Mouse (Mus musculus) heart, embryonic 13.5 days (tissue): ENCODE data around the gene Gm11034. TPM values are rescaled to one million over a fixed set of nuclear protein-coding genes. Genes with fewer than 3 reads are reported as not detected.

Source experiments
- ATAC-seq: fragments of 200-750 bp; cut with Nextera tagmentation; 2 replicates; pipeline ENCODE4 v1.8.0; 2017; ENCODE audit warnings: moderate TSS enrichment; ENCODE audit not compliant: insufficient number of reproducible peaks, low FRiP score, low TSS enrichment; ENCODE audit errors: extremely low read depth
- H3K27ac ChIP-seq: fragments of 300-500 bp; sonication (generic); replicated peaks from 2 replicates; pipeline ENCODE4 v1.5.1; 2015; ENCODE audit warnings: moderate library complexity, mild to moderate bottlenecking, inconsistent platforms
- H3K27me3 ChIP-seq: fragments of 300-500 bp; sonication (generic); replicated peaks from 2 replicates; pipeline ENCODE4 v1.6.1; 2015; ENCODE audit warnings: mild to moderate bottlenecking, inconsistent platforms
- H3K36me3 ChIP-seq: fragments of 300-500 bp; sonication (generic); 2 replicates; pipeline ENCODE4 v1.6.1; 2015; ENCODE audit warnings: mild to moderate bottlenecking, inconsistent platforms
- H3K4me1 ChIP-seq: fragments of 300-500 bp; sonication (generic); 2 replicates; pipeline ENCODE4 v1.6.1; 2015; ENCODE audit warnings: inconsistent platforms
- H3K4me2 ChIP-seq: fragments of 300-500 bp; sonication (generic); 2 replicates; pipeline ENCODE4 v1.6.1; 2015; ENCODE audit warnings: inconsistent platforms, mild to moderate bottlenecking, moderate library complexity
- H3K4me3 ChIP-seq: fragments of 300-500 bp; sonication (generic); 2 replicates; pipeline ENCODE4 v1.5.1; 2015; ENCODE audit warnings: moderate library complexity, mild to moderate bottlenecking, inconsistent platforms
- H3K9ac ChIP-seq: fragments of 300-500 bp; sonication (generic); 2 replicates; pipeline ENCODE4 v1.6.1; 2015; ENCODE audit warnings: inconsistent platforms, mild to moderate bottlenecking, moderate library complexity
- H3K9me3 ChIP-seq: fragments of 300-500 bp; sonication (generic); 2 replicates; pipeline ENCODE4 v1.6.1; 2016; ENCODE audit warnings: inconsistent platforms
- WGBS: fragments of 180-500 bp; shearing (Covaris S2); methylation state at CpG from one replicate; pipeline ENCODE4 v1.1.7; 2015; ENCODE audit warnings: mixed read lengths; 5-methylcytosine and 5-hydroxymethylcytosine counted together
- polyA plus RNA-seq: library from polyadenylated mRNA; unstranded; fragments of >200 nt; fragmentation: Nextera tagmentation; extraction: Ambion mirVana; gene quantifications from 2 replicates; pipeline ENCODE4 v1.2.1, GENCODE M21; 2015

The Gm11034 gene
- polyA plus RNA-seq, 1 experiment from 2014 or later: not detected

DNA sequence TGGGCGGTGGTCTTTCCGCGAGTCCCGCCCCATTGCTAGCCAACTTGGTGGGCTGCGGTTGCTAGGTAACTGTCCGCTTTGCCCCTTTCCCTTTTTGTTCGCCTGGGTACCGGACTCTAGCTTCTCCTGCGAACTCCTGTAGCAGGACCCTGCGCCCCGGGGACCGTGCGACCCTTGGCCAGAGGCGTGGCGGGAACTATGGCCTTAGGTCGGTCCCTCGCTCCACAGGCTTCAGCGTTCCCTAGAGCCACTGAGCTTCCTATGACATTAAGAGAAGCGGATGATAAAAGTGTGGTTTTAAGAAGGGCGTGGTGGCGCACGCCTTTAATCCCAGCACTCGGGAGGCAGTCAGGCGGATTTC, 26.9 kb upstream of the Gm11034 start:
- peak overlapping the region; percentile 86 for H3K9ac ChIP-seq
- ATAC-seq: peak; percentile 9; the same call in 1 of the 2 replicates
- H3K4me3 ChIP-seq: peak overlapping the region; percentile 82
- peaks cover 19% of the 10 kb centered on the region for H3K4me1 ChIP-seq
- H3K27ac ChIP-seq: peak overlapping the region; percentile 87
- H3K4me2 ChIP-seq: peak overlapping the region; percentile 85
- WGBS: under 1% methylated on average over 24 of the region's 24 CpGs
- peaks cover 25% of the 10 kb centered on the region for H3K36me3 ChIP-seq
- H3K27me3 ChIP-seq: no peaks in the 10 kb centered on the region
- H3K9me3 ChIP-seq: no peaks in the 10 kb centered on the region

DNA sequence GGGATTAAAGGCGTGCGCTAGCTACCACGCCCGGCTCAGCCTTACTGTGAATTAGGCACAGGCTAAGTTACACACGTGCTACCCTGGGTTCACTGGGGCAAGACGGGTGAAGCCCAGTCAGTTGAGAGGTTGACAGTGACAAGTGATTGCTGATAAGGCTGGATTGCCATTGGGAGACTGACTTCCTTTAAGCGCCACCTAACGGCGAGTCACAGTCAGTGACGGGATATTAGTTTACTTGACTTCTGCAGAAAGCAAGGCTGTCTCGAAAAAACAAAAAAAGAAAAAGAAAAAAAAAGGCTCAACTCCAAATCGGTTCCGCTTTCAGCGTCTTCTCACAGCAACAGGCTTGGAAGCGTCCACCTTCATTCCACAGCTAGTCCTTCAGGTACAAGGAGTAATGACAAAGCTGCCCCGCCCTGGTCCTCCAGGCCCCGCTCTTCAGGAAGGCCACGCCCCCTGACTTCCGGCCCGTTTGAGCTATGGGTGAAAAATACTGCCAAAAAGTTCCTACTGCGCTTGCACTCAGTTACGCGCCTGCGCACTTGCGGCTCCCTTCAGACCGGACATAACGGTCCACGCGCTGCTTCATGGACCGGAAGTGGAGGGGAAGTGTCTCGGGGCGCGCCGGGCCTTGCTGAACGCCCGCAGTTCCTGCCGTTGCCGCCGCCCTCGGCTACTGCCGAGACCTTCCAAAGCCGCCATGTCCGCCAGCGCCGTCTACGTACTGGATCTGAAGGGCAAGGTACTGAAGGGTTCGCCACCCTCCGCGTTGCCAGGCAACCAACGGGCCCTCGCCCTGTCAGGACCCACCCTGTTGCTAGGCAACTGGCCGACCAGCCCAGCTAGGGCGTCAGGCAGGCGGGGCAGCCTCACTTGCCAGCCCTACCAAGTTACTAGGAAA, 26.3 kb upstream of the Gm11034 start, which contains the start of gene Ap1m1:
Gene Ap1m1 (plus strand): TSS at position 520 of the 904 bp plus-strand sequence.
- under 1% methylated on average over 54 of the region's 54 CpGs for WGBS
- peak; percentile 93 for ATAC-seq
- no peaks in the 10 kb centered on the region for H3K9me3 ChIP-seq

DNA sequence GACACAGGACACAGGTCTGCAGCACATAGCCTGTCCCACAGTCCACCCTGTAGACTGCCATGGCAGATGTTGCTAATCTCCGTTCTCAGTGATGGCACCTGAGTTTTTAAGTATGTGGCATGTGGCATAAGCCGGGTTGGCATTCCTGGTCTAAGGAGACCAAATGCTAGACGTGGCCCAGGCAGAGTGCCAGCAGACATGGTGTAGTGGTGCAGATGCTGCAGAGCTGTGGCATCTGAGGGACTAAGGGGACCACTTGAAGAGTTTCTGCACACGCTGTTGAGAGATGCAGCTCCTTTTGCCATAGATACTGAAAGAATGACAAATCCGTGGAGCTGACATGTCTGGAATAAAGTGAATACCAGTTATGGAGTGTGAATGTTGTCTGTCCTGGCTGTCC, 9.2 kb upstream of the Gm11034 start:
- H3K4me1 ChIP-seq: peaks cover 10% of the 10 kb centered on the region
- no peak overlapping the region for H3K4me2 ChIP-seq
- ATAC-seq: no peak
- peaks cover 37% of the 10 kb centered on the region for H3K36me3 ChIP-seq
- 82% methylated on average over 5 of the region's 5 CpGs for WGBS
- no peak overlapping the region for H3K9ac ChIP-seq
- H3K27me3 ChIP-seq: peaks cover 10% of the 10 kb centered on the region
- no peak overlapping the region for H3K27ac ChIP-seq
- no peaks in the 10 kb centered on the region for H3K9me3 ChIP-seq
- H3K4me3 ChIP-seq: no peak overlapping the region

More for the DNA sequence above, 26.3 kb upstream of the Gm11034 start, which contains the start of gene Ap1m1:
- Histone ChIP-seq H3K4me3 (peak within 1 kb of the TSS; percentile 82), H3K4me1 (peaks cover 19% of the 10 kb centered on the region), H3K4me2 (peak within 1 kb of the TSS; percentile 85), H3K9ac (peak within 1 kb of the TSS; percentile 86), H3K27ac (peak within 1 kb of the TSS; percentile 87), H3K27me3 (no peaks in the 10 kb centered on the region), H3K36me3 (peaks cover 19% of the 10 kb centered on the region)

DNA sequence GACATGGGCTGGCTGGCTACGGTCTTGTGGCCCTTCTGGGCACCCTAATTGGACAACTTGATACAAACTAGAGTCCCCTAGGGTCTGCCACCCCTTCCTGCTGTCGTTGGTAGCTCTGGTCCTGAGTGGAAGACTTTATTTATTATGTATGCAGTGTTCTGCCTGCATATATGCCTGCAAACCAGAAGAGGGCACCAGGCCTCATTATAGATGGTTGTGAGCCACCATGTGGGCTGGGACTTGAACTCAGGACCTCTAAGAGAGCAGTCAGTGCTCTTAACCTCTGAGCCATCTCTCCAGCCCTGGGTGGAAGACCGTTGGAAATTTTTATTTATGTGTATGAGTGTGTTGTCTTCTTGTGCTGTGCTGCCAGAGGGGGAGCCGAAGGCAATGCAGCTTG, 7.3 kb upstream of the Gm11034 start:
- ATAC-seq: no peak
- H3K9ac ChIP-seq: peak overlapping the region; percentile 87; the same call in 1 of the 2 replicates
- H3K27ac ChIP-seq: no peak overlapping the region
- peaks cover 23% of the 10 kb centered on the region for H3K27me3 ChIP-seq
- H3K36me3 ChIP-seq: peaks cover 37% of the 10 kb centered on the region
- peak overlapping the region; percentile 65 for H3K4me3 ChIP-seq
- H3K4me1 ChIP-seq: peaks cover 10% of the 10 kb centered on the region
- 83% methylated on average over 4 of the region's 4 CpGs for WGBS
- no peaks in the 10 kb centered on the region for H3K9me3 ChIP-seq
- peak overlapping the region; percentile 83 for H3K4me2 ChIP-seq

DNA sequence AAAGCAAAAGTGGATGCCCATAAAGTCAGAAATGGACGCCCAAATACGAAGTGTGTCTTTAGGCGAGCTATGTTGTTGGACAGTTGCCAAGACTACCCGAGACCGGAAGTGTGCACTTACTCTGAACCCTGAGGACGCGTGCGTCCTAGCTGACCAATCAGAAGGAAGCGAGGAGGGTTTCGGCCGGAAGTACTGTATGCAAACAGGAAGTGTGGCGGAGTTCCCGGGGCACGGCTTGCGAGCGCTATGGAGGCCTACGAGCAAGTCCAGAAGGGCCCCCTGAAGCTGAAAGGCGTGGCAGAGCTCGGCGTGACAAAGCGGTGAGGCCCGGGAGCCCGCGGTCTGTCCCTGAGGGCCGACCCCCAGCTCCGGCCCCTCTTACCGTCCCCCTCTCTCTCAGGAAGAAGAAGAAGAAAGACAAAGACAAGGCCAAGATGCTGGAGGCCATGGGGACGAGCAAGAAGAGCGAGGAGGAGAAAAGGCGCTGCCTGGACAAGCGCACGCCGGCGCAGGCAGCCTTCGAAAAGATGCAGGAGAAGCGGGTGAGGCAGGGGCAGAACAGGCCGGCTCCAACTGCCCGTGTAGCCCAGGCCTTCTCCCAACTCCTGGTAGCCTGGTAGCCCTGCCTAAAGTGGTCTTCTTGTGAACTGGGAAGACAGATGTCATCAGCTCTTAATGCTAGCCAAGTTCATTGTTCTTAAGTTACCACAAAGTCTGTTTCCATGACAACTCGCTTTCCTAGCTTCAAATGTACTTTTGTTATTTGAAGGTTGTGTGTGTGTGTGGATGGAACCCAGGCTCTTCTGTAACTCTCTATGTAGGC, 6.3 kb upstream of the Gm11034 start, which contains the start of gene Fam32a:
Gene Fam32a (plus strand): TSS at position 190 of the 823 bp plus-strand sequence.
- Histone ChIP-seq H3K9ac (peak within 1 kb of the TSS; percentile 87), H3K4me3 (peak within 1 kb of the TSS; percentile 65), H3K4me2 (peak within 1 kb of the TSS; percentile 83), H3K9me3 (no peaks in the 10 kb centered on the region), H3K36me3 (peaks cover 37% of the 10 kb centered on the region), H3K27ac (peak within 1 kb of the TSS; percentile 67), H3K27me3 (peaks cover 32% of the 10 kb centered on the region), H3K4me1 (peaks cover 10% of the 10 kb centered on the region)
- WGBS: 15% methylated on average over 39 of the region's 39 CpGs
- ATAC-seq: peak; percentile 94

DNA sequence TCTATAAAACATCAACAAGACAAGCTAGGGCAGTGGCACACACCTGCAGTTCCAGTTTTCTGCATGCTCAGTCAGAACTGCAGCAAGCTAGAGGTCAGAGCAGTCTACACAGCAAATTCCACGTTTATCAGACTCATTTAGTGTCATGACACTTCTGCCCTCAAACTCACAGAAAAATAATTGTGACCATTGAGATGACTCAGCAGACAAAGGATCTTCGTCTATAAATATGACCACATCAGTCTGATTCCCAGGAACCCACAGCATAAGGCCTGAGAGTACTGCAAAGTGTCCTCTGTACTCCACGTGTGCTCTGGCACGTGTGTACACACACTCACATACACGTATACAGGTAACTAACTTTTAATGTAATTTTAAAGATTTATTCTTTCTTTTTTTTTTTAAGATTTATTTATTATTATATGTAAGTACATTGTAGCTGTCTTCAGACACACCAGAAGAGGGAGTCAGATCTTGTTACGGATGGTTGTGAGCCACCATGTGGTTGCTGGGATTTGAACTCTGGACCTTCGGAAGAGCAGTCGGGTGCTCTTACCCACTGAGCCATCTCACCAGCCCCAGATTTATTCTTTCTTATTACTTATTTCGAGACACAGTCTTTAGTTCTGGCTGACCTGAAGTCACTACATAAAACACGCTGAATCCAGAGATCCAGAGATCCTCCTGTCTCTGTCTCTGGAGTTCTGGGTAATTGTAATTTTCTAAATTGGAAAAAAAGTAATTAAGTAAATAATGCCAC, 5.5 kb upstream of the Gm11034 start:
- Histone ChIP-seq H3K9ac (0 out of 2 replicates have a peak overlapping the region, but pooled peaks have one; percentile 61), H3K9me3 (no peaks in the 10 kb centered on the region), H3K27me3 (peaks cover 40% of the 10 kb centered on the region), H3K4me3 (peak overlapping the region; percentile 65), H3K4me2 (peak overlapping the region; percentile 83), H3K27ac (peak overlapping the region; percentile 67), H3K4me1 (peaks cover 10% of the 10 kb centered on the region), H3K36me3 (peaks cover 33% of the 10 kb centered on the region)
- WGBS: 79% methylated on average over 10 of the region's 10 CpGs
- no peak for ATAC-seq

DNA sequence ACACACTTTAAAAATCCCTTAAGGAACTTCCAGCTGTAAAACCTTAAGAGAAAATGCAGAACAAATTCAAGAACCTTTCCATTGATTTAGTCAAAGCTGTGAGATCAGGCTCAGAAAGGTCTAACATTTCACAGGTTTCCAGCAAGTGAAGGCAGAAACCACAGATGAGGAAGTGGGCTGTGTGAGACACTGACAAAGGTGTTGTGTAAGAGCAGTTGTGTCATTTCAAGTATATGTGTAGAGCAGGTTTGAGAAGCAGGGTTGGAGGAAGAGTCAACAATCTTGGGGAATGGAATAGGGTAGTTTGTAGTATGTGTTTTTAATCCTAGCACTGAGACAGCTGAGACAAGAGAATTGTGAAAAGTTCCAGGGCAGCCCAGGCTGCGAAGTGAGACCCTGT, 2.4 kb upstream of the Gm11034 start:
- 39% methylated on average over 1 of the region's 1 CpGs for WGBS
- Histone ChIP-seq H3K27me3 (peaks cover 51% of the 10 kb centered on the region), H3K27ac (no peak overlapping the region), H3K4me3 (no peak overlapping the region), H3K36me3 (0 out of 2 replicates have a peak, but pooled peaks cover 2% of the 10 kb centered on the region), H3K4me1 (peaks cover 8% of the 10 kb centered on the region), H3K9me3 (no peaks in the 10 kb centered on the region), H3K4me2 (no peak overlapping the region), H3K9ac (no peak overlapping the region)
- ATAC-seq: no peak

DNA sequence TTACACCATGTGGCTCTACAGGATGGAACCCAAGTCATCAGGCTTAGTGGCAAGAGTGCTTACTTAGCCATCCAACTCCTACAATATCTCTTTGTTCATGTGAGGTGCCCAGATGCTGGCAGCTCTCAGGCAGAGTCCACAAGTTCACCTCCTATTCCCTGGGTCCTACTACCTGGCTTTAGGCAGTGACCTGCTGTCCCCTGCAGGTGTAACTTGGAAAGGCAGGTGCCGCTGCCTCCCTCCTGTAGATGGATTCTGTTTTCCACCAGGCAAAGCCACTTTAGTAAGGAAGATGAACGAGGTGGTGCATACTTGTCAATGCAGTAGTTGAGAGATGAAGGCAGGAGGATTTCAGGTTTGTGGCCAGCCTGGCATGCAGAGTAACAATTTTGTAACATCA, 1.6 kb upstream of the Gm11034 start:
- Histone ChIP-seq H3K4me1 (peaks cover under 1% of the 10 kb centered on the region; the same call in 1 of the 2 replicates), H3K9me3 (no peaks in the 10 kb centered on the region), H3K4me2 (no peak overlapping the region), H3K27ac (no peak overlapping the region), H3K36me3 (no peaks in the 10 kb centered on the region), H3K27me3 (peaks cover 51% of the 10 kb centered on the region), H3K9ac (no peak overlapping the region), H3K4me3 (no peak overlapping the region)
- 33% methylated on average over 2 of the region's 2 CpGs for WGBS
- no peak for ATAC-seq

DNA sequence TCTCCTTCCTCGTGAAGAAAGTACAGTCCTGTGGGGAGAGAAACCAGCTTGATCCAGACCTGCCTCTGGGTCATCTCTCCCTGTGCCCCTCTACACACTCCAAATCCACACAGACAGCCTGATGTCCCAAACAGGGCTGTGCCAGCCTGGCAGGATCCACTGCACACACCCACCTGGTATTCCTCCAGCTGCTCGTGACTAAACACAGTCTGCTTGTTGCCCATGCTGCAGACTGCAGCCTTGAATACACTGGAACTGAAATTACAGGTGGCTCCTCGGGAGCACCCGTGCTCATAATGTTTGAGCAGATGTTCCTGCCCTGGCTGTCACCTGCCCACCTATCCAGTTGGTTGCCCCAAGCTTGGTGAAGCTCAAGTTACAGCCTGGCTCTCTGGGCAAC, 685 bp downstream of the Gm11034 start, which contains the start of gene Cib3:
Gene Cib3 (minus strand): TSS at position 87 of the 400 bp plus-strand sequence.
- Histone ChIP-seq H3K4me1 (no peaks in the 10 kb centered on the region), H3K9me3 (no peaks in the 10 kb centered on the region), H3K9ac (no peak within 1 kb of the TSS), H3K36me3 (no peaks in the 10 kb centered on the region), H3K4me2 (no peak within 1 kb of the TSS), H3K4me3 (no peak within 1 kb of the TSS), H3K27ac (no peak within 1 kb of the TSS), H3K27me3 (peaks cover 42% of the 10 kb centered on the region)
- 49% methylated on average over 4 of the region's 4 CpGs for WGBS
- ATAC-seq: no peak

DNA sequence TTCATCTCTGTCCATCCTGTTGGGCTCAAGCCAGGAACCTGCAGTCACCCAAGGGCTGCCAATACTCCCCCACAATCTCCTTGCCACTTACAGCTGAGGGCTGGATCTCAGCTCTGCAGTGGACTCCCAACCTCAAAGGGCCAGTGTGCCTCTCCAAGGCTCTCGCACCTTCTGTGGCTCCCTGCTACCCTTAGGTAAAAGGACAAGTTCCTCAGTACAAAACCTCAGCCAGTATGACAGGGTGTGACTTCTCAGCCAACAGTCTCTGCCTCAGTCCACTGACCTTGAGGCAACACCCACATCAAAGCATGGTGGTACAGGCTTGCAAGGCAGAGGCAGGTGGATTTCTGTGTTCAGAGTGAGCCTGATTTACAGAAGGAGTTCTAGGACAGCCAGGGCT, 1.6 kb downstream of the Gm11034 start:
- Histone ChIP-seq H3K9me3 (no peaks in the 10 kb centered on the region), H3K36me3 (no peaks in the 10 kb centered on the region), H3K27me3 (peaks cover 33% of the 10 kb centered on the region), H3K27ac (no peak overlapping the region), H3K4me2 (no peak overlapping the region), H3K4me1 (no peaks in the 10 kb centered on the region), H3K9ac (no peak overlapping the region), H3K4me3 (no peak overlapping the region)
- no peak for ATAC-seq
- WGBS: 75% methylated on average over 1 of the region's 1 CpGs
